Mouse (Mus musculus) thymus, postnatal 25 days (tissue): ENCODE measurements around the gene Etnppl.

Experiments used
- DNase-seq: peaks from one replicate; pipeline ENCODE4 v3.0.0; 2022

Etnppl gene

GRCm38 (mm10) chr3:130617439-130617898, at the start of gene Etnppl:
TSS of gene Etnppl (plus strand) at chr3:130617448.
- DNase-seq: no peak

DNA sequence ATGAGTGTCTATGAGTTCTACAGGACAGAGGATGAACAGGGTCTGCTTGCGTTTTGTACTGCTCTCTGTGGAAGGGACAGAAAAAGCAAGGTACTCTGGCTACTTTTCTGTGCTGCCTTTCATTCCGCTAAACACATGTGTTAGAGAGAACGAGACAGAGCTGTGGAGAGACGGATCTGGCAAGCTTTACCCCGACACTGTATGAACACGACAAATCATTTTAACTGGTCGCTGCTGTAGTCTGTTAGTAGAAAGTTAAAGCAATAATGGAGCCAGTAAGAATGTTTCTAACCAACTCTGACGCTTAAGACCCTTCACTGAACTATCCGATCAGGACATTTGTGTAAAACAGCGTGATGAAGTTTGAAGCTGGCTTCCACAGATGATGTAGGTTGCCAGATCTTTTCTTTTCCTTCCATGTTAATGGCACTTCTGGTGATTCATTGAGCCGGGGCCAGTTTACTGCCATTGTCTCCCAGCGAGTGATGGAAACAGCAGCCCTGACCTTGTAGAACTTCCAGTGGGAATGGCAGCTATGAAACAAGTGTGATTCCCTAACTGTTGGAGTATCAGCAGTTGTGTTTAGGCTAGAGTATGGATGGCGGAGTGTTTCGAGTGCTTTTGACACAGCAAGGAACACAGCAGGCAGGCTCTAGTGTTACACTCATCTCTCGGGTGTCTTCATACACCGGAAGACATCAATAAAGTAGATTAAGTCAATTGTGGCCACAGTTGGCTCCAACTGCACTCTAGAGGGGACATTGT, 48.7 kb upstream of the Etnppl start:
- no peak for DNase-seq

GRCm38 (mm10) chr3:130573243-130573642, 44.0 kb upstream of the Etnppl start:
- no peak for DNase-seq

DNA sequence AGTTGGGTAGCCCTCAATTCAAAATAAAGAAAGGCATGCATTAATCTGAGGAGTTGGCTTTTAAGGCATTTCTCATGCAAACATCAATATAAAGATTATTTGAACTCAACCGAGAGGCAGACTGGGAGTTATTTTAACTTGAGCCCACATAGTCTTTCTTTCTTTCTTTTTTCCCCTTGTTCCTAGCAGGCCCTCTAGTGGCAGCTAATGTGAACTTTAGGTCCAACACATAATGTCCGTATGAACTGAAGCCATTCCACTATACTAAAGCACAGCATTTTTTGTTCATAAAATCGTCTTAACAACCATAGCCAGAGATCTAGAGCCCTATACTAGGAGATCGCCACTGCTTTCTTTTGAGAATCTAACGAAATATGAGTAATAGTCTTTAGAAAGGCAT, 42.6 kb upstream of the Etnppl start:
- no peak for DNase-seq

- peak; percentile 8 for DNase-seq
Measured at GRCm38 (mm10) chr3:130576683-130577082, 40.6 kb upstream of the Etnppl start.

GRCm38 (mm10) chr3:130579501-130579900, 37.7 kb upstream of the Etnppl start:
- no peak for DNase-seq

DNA sequence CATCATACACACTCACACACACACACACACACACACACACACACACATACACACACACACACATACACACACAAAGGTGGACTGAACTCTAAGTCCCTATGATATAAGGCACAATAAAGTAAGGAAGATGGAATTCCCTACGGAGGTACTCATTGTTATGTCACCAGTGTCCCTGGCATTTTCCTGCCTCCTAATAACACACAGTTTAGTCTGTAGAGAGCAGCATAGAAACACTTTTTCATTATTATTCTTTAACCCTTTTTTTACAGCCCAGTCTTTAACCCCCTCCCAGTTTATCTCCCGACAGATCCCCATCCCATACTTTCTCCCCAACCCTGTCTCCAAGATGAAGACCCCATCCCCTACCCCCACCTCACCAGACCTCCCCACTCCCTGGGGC, 35.7 kb upstream of the Etnppl start:
- DNase-seq: no peak

DNA sequence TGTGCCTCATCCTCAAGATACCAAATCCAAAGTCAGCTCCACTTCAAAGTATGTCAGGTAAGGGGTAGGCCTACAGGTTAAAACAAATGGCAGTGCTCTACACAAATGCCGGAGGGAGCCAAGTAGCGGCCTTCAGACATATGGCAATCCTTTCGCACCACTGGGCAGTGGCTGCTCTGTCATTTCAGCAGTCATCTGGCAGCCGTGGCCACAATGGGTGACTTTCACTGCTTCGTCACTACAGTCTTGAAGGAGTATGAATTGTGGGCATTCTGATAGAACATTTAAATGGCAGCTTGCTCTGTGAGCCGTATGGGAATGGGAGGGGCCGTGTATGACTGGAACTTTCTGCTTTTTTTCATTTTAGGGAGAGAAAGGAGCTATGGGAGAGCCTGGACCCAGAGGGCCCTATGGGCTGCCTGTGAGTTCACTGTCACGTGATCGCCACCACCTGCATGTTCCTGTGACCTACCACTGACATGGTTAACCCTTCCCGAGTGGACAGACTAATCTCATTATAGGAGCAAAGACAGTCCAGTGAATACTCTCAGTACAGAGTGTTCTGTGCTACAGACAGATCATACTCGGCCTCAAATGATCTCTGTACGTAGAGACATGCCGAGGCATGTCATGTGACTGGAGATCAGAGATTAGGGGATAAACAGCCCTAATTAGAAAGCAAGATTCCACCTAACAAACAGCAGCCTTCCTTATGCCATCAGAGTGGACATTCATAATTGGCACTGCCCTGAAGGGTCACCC, 34.2 kb upstream of the Etnppl start:
- no peak for DNase-seq

- DNase-seq: no peak
Measured at GRCm38 (mm10) chr3:130584007-130584406, 33.2 kb upstream of the Etnppl start.

- no peak for DNase-seq
Measured at GRCm38 (mm10) chr3:130595050-130595449, 22.2 kb upstream of the Etnppl start.

DNA sequence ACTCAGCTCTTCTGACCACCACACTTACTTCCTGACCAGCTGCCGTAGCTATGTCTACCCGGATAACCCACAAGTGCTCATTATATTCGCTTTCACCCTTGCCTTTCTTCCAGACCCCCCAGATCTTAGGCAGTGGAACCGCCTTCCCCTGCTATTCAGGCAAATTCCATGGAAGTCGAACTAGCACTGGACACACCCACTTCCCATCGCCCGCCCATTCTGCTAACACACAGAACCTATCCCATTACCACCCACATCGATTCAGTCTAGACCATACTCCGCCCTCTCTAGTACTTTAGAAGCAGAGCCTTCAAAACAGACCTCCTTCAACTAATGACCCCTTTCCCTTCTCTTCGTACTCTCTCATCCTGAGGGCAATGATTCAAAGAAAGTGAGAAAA, 15.8 kb upstream of the Etnppl start:
- no peak for DNase-seq

GRCm38 (mm10) chr3:130607924-130608323, 9.3 kb upstream of the Etnppl start:
- DNase-seq: no peak

GRCm38 (mm10) chr3:130614444-130614843, 2.8 kb upstream of the Etnppl start:
- no peak for DNase-seq

DNA sequence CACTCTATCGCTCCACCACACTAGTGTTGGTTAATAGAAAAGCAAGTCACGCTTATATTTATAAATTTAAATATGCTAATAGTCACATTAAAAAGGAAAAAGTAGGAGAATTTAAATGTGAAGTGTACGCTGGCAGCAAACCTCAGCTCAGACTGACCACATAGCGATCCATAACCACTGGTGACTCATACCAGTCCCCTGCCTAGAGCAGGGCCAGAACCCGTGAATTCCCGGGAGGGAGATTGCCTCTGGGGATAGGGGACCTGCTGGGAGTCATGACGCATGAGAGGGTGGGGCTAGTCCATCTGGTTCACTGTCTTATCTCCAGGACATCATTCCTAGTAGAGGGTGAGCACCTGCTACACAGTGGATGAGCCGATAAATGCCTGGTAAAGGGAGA, 1.6 kb upstream of the Etnppl start:
- DNase-seq: no peak

DNA sequence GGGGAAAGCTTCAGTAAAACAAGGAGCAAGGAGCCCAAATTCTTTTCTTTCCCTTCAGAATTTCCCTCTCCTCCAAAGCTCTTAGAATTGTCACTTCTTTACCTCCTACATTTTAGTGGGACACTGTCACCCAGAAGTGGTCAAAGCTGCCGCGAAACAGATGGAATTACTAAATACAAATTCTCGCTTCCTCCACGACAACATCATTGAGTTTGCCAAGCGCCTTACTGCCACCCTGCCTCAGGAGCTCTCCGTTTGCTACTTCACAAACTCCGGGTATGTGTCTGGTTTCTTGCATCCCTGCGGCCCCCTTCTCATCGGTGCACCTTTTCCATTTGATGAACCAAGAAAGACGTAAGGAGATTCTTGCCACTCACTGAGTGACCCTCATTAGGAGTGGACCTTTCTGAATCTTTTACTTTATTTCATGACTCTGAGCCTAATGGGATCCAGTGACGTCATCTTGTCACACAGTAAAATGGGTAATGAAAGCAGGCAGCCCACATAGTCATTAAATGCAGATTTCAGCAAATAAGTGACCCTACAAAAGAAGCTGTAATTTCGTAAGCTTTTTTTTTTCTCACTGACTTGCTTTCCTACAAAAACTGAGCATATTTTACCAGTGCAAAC, 3.4 kb downstream of the Etnppl start:
- no peak for DNase-seq

- DNase-seq: no peak
Measured at GRCm38 (mm10) chr3:130628358-130628757, 11.1 kb downstream of the Etnppl start.

- DNase-seq: no peak
Measured at GRCm38 (mm10) chr3:130633859-130634258, 16.6 kb downstream of the Etnppl start.

- DNase-seq: no peak
Measured at GRCm38 (mm10) chr3:130646110-130646810, 29.0 kb downstream of the Etnppl start.

- DNase-seq: no peak
Measured at GRCm38 (mm10) chr3:130649569-130649968, 32.3 kb downstream of the Etnppl start.

DNA sequence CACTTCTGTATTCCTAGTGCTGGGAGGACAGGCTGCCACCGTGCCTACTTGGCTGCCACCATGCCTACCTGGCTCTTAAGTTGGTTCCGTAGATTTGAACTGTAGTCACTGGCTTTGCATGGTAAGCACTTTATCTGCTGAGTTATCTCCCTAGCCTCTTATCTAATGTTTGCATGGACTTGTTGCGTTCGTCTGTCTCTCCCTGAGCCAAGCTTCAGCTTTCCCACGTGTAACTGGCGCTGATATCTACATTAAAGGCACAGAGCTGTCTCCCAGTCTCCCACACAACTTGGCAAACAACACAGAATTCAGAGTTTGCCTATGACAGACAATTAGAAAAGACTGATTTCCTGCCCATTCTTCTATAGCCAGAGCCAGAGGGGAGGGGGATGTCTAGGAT, 43.4 kb downstream of the Etnppl start:
- DNase-seq: no peak

DNA sequence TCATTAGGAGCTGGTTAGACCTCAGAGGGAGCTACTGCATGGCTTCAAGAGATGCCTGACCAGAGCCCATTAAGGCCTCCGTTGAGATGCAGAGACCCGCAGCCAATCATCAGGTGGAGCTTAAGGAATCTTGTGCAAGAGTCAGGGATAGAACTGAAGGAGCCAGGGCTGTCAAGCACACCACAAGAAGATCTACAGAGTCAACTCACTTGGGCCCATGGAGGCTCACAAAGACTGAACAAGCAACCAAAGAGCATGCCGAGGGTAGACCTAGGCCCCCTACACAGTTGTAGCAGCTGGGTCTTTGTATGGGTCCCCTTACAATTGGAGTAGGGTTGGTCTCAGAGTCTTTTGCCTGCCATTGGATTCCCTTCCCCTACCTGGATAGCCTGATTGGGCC, 45.2 kb downstream of the Etnppl start:
- no peak for DNase-seq

DNA sequence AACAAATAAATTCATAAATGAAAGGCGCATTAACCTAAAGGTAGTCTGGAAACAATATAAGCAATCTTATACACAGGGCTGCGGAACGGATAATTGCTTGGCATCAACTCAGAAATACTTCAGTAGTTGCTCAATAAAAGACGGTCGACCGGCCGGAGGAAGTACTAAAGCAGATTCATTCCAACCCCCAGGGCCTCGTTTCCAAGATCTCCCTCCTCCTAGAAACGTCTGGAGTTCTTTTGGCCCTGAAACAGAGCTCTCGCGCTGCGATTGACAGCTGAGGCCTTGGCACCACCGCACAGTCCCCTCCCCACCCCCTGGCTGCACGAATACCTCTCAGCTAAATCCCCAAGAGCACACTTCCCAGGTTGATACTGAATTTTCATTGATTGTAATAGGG, 54.0 kb downstream of the Etnppl start:
- no peak for DNase-seq
